Mouse (Mus musculus) forebrain, embryonic 10.5 days (tissue): ENCODE measurements around the gene Cntnap5b. TPM values are rescaled to one million over a fixed set of nuclear protein-coding genes. Genes with fewer than 3 reads are reported as not detected.
"Not testable (repeated sequence)": the region's sequence is repeated elsewhere in the genome, so short reads cannot be mapped to it uniquely, and the experiment has no call there.

Experiments used
- DNase-seq: peaks from one replicate; pipeline ENCODE4 v3.0.0-alpha.2; 2017; ENCODE audit warnings: low spot score; ENCODE audit errors: extremely low spot score
- H3K27ac ChIP-seq: fragments of 300-500 bp; sonication (generic); 2 replicates; pipeline ENCODE4 v1.5.1; 2016; ENCODE audit warnings: mild to moderate bottlenecking
- H3K27me3 ChIP-seq: fragments of 300-500 bp; sonication (generic); 2 replicates; pipeline ENCODE4 v1.6.1; 2016; ENCODE audit warnings: mild to moderate bottlenecking; ENCODE audit not compliant: poor library complexity, severe bottlenecking
- H3K36me3 ChIP-seq: fragments of 300-500 bp; sonication (generic); replicated peaks from 2 replicates; pipeline ENCODE4 v1.6.1; 2016; ENCODE audit warnings: mild to moderate bottlenecking, moderate library complexity
- H3K4me1 ChIP-seq: fragments of 300-500 bp; sonication (generic); 2 replicates; pipeline ENCODE4 v1.6.1; 2016
- H3K4me3 ChIP-seq: fragments of 300-500 bp; sonication (generic); 2 replicates; pipeline ENCODE4 v1.5.1; 2016; ENCODE audit warnings: mild to moderate bottlenecking, moderate library complexity
- H3K9me3 ChIP-seq: fragments of 300-500 bp; sonication (generic); 2 replicates; pipeline ENCODE4 v1.6.1; 2016; ENCODE audit warnings: mild to moderate bottlenecking, moderate library complexity
- WGBS: fragments of 180-500 bp; shearing (Covaris S2); methylation state at CpG from one replicate; pipeline ENCODE4 v1.1.7; 2016; 5-methylcytosine and 5-hydroxymethylcytosine counted together
- polyA plus RNA-seq: library from polyadenylated mRNA; unstranded; fragments of >200 nt; fragmentation: Nextera tagmentation; extraction: Ambion mirVana; gene quantifications from 2 replicates; pipeline ENCODE4 v1.2.1, GENCODE M21; 2016

Cntnap5b gene
- 0.06 and 0.09 TPM in 2 replicates for polyA plus RNA-seq

DNA sequence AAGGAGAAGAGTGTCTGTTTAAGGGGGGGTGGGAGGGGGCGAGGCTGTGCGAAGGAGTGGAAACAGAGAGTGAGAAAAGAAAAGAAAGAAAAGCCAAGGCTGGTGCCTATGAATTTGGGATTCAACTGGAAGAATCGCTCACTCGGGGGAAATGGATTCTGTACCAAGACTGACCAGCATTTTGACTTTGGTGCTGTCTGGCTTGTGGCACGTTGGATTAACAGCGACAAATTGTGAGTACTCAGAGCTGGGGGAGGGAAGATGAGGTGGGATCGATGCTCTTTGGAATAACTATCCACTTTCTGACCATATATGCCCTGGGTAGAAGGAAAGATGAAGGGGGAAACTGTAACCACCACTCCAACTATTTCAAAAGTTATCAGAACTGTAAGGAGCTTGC, at the start of gene Cntnap5b:
Cntnap5b (plus strand) TSS at position 152 of the 400 bp plus-strand sequence.
- H3K36me3 ChIP-seq = no peaks in the 10 kb centered on the region
- no peaks in the 10 kb centered on the region for H3K27me3 ChIP-seq
- H3K27ac ChIP-seq = no peak within 1 kb of the TSS
- no peak for DNase-seq
- H3K4me1 ChIP-seq = peaks cover 10% of the 10 kb centered on the region; the same call in 1 of the 2 replicates
- H3K9me3 ChIP-seq = no peaks in the 10 kb centered on the region
- H3K4me3 ChIP-seq = peak within 1 kb of the TSS; percentile 42
- 34% methylated on average over 7 of the region's 7 CpGs for WGBS

GRCm38 (mm10) chr1:99759996-99760395, 12.6 kb upstream of the Cntnap5b start:
- Histone ChIP-seq H3K4me1 (no peaks in the 10 kb centered on the region), H3K4me3 (no peak overlapping the region), H3K27ac (no peak overlapping the region), H3K36me3 (no peaks in the 10 kb centered on the region), H3K9me3 (no peaks in the 10 kb centered on the region), H3K27me3 (no peaks in the 10 kb centered on the region)
- DNase-seq = no peak
- WGBS = 92% methylated on average over 1 of the region's 1 CpGs

GRCm38 (mm10) chr1:99772183-99772582, 382 bp upstream of the Cntnap5b start:
- no peaks in the 10 kb centered on the region for H3K9me3 ChIP-seq
- H3K36me3 ChIP-seq = no peaks in the 10 kb centered on the region
- 0% methylated on average over 19 of the region's 19 CpGs for WGBS
- H3K4me1 ChIP-seq = peaks cover 10% of the 10 kb centered on the region; the same call in 1 of the 2 replicates
- peak overlapping the region; percentile 42 for H3K4me3 ChIP-seq
- H3K27ac ChIP-seq = no peak overlapping the region
- H3K27me3 ChIP-seq = no peaks in the 10 kb centered on the region
- peak; percentile 79 for DNase-seq

DNA sequence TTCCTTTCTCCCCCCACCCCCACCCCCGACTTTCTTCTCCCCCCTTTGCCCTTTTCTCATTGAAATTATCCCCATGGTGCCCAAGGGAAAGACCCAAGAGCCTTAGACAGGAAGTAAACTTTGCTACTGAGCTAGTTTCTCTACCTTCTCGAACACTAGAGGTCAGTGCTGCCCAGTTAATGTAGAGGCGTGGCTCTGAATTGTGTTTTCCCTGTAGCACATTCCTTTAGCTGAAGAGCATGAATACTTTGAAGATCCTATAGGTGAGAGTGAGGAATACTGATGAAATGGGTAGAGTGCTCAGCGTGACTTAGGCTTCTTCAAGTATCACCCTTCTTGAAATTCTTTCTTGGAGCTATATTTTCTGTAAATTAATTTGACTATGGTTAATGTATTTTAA, 1.6 kb downstream of the Cntnap5b start:
- Histone ChIP-seq H3K36me3 (no peaks in the 10 kb centered on the region), H3K27me3 (no peaks in the 10 kb centered on the region), H3K27ac (no peak overlapping the region), H3K9me3 (no peaks in the 10 kb centered on the region), H3K4me1 (peaks cover 10% of the 10 kb centered on the region; the same call in 1 of the 2 replicates), H3K4me3 (no peak overlapping the region)
- peak; percentile 18 for DNase-seq
- 7% methylated on average over 4 of the region's 4 CpGs for WGBS

DNA sequence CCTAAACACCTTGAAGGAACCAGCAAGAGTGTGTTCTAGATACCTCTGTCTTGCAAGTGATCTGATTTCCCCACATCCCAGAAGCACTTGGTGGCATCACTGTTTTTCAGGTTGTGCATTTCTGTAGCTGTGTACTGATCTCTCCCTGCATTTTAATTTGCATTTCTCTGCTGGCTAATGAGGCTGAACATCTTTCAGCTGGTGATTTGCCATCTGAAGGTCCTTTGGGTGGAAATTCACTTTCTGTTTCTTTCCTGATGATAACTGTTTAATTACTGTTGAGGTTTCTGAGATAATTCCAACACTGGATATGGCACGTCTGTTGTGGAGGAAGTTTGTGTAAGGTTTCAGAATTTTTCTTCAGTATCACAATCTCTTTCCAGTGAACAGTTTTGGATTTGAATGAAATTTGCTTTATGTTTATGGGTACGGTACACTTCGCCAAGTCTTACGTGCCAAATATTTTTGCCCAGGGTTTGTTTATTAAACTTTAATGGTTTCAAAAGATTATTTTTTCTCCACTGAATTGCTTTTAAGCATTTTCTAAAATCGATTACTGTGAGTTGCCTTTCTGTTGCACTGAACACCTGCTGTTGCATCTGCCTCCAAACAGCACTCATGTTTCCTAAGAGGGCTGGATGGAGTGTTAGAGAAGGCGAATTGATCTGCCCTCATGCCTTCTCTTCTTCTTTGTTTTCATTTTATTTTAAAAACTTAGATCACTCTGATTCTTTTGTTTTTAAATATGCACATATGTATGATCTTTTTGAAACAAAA, 41.0 kb downstream of the Cntnap5b start:
- H3K9me3 ChIP-seq = no peaks in the 10 kb centered on the region
- no peak for DNase-seq
- H3K27ac ChIP-seq = no peak overlapping the region
- WGBS = 92% methylated on average over 6 of the region's 6 CpGs
- no peaks in the 10 kb centered on the region for H3K4me1 ChIP-seq
- no peaks in the 10 kb centered on the region for H3K36me3 ChIP-seq
- H3K4me3 ChIP-seq = no peak overlapping the region
- H3K27me3 ChIP-seq = no peaks in the 10 kb centered on the region

GRCm38 (mm10) chr1:99872344-99872743, 99.8 kb downstream of the Cntnap5b start:
- WGBS = 95% methylated on average over 3 of the region's 3 CpGs
- Histone ChIP-seq H3K36me3 (no peaks in the 10 kb centered on the region), H3K4me3 (no peak overlapping the region), H3K27me3 (no peaks in the 10 kb centered on the region), H3K27ac (no peak overlapping the region), H3K4me1 (no peaks in the 10 kb centered on the region), H3K9me3 (no peaks in the 10 kb centered on the region)
- no peak for DNase-seq

- no peaks in the 10 kb centered on the region for H3K27me3 ChIP-seq
Measured at GRCm38 (mm10) chr1:99907774-99908173, 135.2 kb downstream of the Cntnap5b start.

DNA sequence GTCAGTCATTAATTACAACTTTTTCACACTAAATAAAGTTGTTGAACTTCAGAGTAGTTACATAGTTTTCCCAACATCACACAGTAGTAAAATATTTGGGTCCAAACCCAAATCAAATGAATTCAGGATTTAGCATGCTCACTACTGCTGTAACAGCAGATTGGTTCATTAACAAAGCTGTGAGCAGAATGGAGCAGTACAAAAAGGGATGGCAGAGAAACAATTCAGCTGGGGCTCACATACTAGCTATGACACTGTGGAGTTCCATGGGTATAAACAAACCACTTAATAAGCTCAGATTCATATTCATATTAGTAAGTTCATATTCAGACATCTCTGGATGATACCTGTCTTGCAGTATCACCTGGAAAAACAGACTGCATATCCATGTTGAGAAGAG, 170.9 kb downstream of the Cntnap5b start:
- no peaks in the 10 kb centered on the region for H3K36me3 ChIP-seq
- H3K4me1 ChIP-seq = no peaks in the 10 kb centered on the region
- no peak for DNase-seq
- H3K4me3 ChIP-seq = no peak overlapping the region
- no peaks in the 10 kb centered on the region for H3K27me3 ChIP-seq
- H3K27ac ChIP-seq = no peak overlapping the region
- no peaks in the 10 kb centered on the region for H3K9me3 ChIP-seq

More at GRCm38 (mm10) chr1:99907774-99908173, 135.2 kb downstream of the Cntnap5b start:
- Histone ChIP-seq H3K4me3 (no peak overlapping the region), H3K9me3 (no peaks in the 10 kb centered on the region), H3K36me3 (no peaks in the 10 kb centered on the region), H3K27ac (no peak overlapping the region), H3K4me1 (no peaks in the 10 kb centered on the region)
- no peak for DNase-seq
- 80% methylated on average over 2 of the region's 2 CpGs for WGBS

DNA sequence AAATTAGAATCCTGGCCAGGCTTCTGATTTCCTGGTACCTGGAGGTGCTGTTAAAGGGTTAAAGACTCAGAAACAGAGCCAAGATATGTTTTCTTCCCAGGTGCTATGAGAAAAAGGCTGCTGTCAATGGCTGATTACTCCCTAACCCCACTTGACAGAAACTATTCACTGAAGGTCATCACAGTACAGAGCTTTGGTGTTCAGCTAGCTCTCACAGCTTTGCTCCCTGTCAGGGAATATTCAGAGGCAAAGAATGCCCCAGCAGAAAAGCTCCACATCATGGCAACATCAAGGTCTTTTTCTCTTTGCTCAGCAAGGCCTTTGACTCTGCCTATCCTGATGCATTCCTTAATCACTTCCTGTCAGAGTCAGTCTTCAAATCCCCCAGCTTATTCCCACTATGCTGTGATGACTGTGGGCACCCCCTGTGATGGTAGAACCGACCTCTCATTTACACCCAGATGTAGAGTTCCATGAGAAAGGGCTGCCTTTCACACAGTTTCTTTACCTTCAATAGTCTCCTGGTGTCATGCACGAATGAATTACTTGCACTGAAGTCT, 186.9 kb downstream of the Cntnap5b start:
- Histone ChIP-seq H3K9me3 (no peaks in the 10 kb centered on the region), H3K27me3 (no peaks in the 10 kb centered on the region), H3K36me3 (no peaks in the 10 kb centered on the region), H3K4me1 (peaks cover 14% of the 10 kb centered on the region), H3K27ac (no peak overlapping the region), H3K4me3 (no peak overlapping the region)
- WGBS = 21% methylated on average over 2 of the region's 2 CpGs
- DNase-seq = no peak

DNA sequence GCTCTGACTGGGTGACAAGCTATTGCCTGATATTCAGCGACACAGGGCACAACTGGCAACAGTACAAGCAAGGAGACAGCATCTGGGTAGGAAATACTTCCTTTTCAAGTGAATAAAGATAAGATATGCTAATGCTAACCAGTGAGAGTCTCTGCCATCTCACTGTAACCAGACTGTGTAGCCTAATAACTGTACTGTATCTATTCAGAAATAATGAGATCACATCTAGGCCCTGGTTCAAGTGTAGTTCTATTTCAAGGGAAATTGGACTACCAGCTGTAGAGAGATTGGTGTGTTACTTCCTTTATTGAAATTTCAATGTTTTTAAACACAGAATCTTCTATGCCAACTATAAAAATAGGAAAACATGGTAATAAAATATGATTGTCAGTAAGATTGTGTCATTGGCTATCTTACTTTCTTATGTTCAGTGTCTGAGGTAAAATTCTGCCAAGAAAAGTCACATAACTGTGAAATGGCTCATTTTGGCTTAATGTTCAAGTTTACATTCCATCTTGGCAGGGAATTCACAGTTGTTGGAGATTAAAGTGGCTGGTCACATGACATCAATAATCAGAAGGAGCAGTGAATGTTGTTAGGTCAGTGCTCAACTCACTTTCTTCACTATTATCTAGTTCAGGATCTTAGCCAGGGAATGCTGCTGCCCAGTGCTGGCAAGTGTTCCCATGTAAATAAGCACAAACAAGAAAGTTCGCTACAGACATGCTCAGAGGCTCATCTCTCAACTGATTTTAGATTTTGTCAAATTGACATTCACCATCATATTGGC, 194.9 kb downstream of the Cntnap5b start:
- no peaks in the 10 kb centered on the region for H3K9me3 ChIP-seq
- 91% methylated on average over 2 of the region's 2 CpGs for WGBS

GRCm38 (mm10) chr1:99970184-99971086, 197.9 kb downstream of the Cntnap5b start:
- Histone ChIP-seq H3K9me3 (no peaks in the 10 kb centered on the region), H3K27ac (no peak overlapping the region), H3K4me1 (peaks cover 11% of the 10 kb centered on the region), H3K27me3 (no peaks in the 10 kb centered on the region), H3K4me3 (no peak overlapping the region), H3K36me3 (no peaks in the 10 kb centered on the region)
- no peak for DNase-seq
- 12% methylated on average over 4 of the region's 4 CpGs for WGBS

More for the DNA sequence above, 194.9 kb downstream of the Cntnap5b start:
- H3K36me3 ChIP-seq = no peaks in the 10 kb centered on the region
- H3K27me3 ChIP-seq = no peaks in the 10 kb centered on the region
- H3K27ac ChIP-seq = no peak overlapping the region
- H3K4me3 ChIP-seq = no peak overlapping the region
- H3K4me1 ChIP-seq = peaks cover 11% of the 10 kb centered on the region
- no peak for DNase-seq

- H3K27me3 ChIP-seq, H3K4me3 ChIP-seq, H3K9me3 ChIP-seq, H3K27ac ChIP-seq, H3K36me3 ChIP-seq, DNase-seq, H3K4me1 ChIP-seq: not testable (repeated sequence)
- WGBS = 92% methylated on average over 4 of the region's 4 CpGs
Measured at GRCm38 (mm10) chr1:100001226-100001625, 228.7 kb downstream of the Cntnap5b start.
